Mouse (Mus musculus) hindbrain, embryonic 10.5 days (tissue): Measurements from ENCODE around the gene Gcsam. TPM values are rescaled to one million over a fixed set of nuclear protein-coding genes. Genes with fewer than 3 reads are reported as not detected.

Experiments
- DNase-seq: peaks from one replicate; pipeline ENCODE4 v3.0.0-alpha.2; 2017; ENCODE audit warnings: low spot score
- H3K27ac ChIP-seq: fragments of 300-500 bp; sonication (generic); 2 replicates; pipeline ENCODE4 v1.5.1; 2016; ENCODE audit warnings: mild to moderate bottlenecking, moderate library complexity
- H3K27me3 ChIP-seq: fragments of 300-500 bp; sonication (generic); 2 replicates; pipeline ENCODE4 v1.6.1; 2016; ENCODE audit warnings: mild to moderate bottlenecking; ENCODE audit not compliant: poor library complexity, insufficient read depth, severe bottlenecking
- H3K36me3 ChIP-seq: fragments of 300-500 bp; sonication (generic); 2 replicates; pipeline ENCODE4 v1.6.1; 2016; ENCODE audit warnings: mild to moderate bottlenecking, moderate library complexity
- H3K4me1 ChIP-seq: fragments of 300-500 bp; sonication (generic); replicated peaks from 2 replicates; pipeline ENCODE4 v1.6.1; 2016; ENCODE audit warnings: mild to moderate bottlenecking
- H3K4me3 ChIP-seq: fragments of 300-500 bp; sonication (generic); 2 replicates; pipeline ENCODE4 v1.5.1; 2016; ENCODE audit warnings: mild to moderate bottlenecking, moderate library complexity
- H3K9me3 ChIP-seq: fragments of 300-500 bp; sonication (generic); 2 replicates; pipeline ENCODE4 v1.6.1; 2016; ENCODE audit warnings: mild to moderate bottlenecking, moderate library complexity
- WGBS: fragments of 180-500 bp; shearing (Covaris S2); methylation state at CpG from one replicate; pipeline ENCODE4 v1.1.7; 2016; 5-methylcytosine and 5-hydroxymethylcytosine counted together
- polyA plus RNA-seq: library from polyadenylated mRNA; unstranded; fragments of >200 nt; fragmentation: Nextera tagmentation; extraction: Ambion mirVana; gene quantifications from 2 replicates; pipeline ENCODE4 v1.2.1, GENCODE M21; 2016

Gcsam gene
- polyA plus RNA-seq, 1 experiment from 2014 or later: 0.08 TPM

GRCm38 (mm10) chr16:45654465-45654864 lies 44.3 kb downstream of the Gcsam start:
- DNase-seq: no peak
- WGBS: 54% methylated on average over 9 of the region's 9 CpGs

DNA sequence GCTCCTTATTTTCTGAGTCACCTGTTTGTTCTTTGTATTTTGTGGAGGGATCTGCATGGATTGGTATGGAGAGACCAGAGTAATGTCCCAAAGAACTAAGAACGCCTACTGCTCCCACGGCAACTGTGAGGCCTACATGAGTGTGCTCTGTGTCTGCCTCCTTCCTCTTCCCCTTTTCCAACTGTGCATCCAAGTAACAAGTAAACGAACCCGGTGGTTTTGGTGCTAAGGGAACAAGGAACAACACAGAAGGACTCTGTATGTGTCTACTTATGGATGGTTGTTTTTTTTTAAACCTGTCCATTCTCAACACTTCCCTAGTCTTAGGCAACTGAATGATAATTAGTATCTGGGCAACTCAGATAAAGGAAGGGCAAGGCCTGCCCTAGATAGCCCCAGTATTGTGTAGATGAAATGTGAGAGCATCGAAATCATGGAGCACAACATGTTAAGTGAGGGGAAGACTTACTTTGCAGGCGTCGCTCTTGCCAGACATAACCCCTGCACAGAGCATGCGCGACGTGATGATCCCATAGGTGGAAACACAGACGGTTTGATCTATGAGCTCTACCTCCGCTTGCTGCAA lies 47.5 kb downstream of the Gcsam start:
- peaks cover 10% of the 10 kb centered on the region for H3K4me1 ChIP-seq
- no peaks in the 10 kb centered on the region for H3K36me3 ChIP-seq
- no peak for DNase-seq
- peaks cover 23% of the 10 kb centered on the region for H3K27me3 ChIP-seq
- no peaks in the 10 kb centered on the region for H3K9me3 ChIP-seq
- no peak overlapping the region for H3K27ac ChIP-seq
- WGBS: 93% methylated on average over 12 of the region's 12 CpGs
- no peak overlapping the region for H3K4me3 ChIP-seq

More at GRCm38 (mm10) chr16:45654465-45654864, 44.3 kb downstream of the Gcsam start:
- Histone ChIP-seq H3K36me3 (no peaks in the 10 kb centered on the region), H3K27me3 (peaks cover 26% of the 10 kb centered on the region), H3K27ac (no peak overlapping the region), H3K4me1 (peaks cover 10% of the 10 kb centered on the region), H3K4me3 (no peak overlapping the region; the same call in 1 of the 2 replicates), H3K9me3 (no peaks in the 10 kb centered on the region)

GRCm38 (mm10) chr16:45658248-45658647 lies 48.1 kb downstream of the Gcsam start:
- no peak for DNase-seq
- WGBS: 95% methylated on average over 1 of the region's 1 CpGs
- Histone ChIP-seq H3K36me3 (no peaks in the 10 kb centered on the region), H3K27me3 (peaks cover 17% of the 10 kb centered on the region), H3K27ac (no peak overlapping the region), H3K9me3 (no peaks in the 10 kb centered on the region), H3K4me3 (no peak overlapping the region), H3K4me1 (peaks cover 10% of the 10 kb centered on the region)

DNA sequence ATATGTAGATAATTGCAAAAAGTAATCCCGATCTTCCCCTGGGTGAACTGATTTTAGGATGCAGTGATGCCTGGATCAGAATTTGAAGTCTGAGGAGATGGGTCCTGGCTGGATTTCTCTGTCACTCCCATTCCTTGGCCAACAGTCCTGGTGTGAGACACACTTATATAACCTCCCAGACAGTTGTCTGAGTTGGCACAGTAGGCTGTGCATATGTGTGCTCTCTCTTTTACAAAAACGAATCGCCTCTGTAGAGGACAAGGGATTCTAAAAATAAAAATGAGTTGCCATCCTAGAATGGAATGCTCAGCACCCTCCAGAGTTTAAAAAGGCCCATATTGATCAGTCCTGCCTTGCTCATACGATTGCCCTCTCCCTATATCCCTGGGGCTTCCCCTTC lies 49.4 kb downstream of the Gcsam start:
- H3K36me3 ChIP-seq: no peaks in the 10 kb centered on the region
- DNase-seq: no peak
- H3K9me3 ChIP-seq: no peaks in the 10 kb centered on the region
- H3K4me3 ChIP-seq: no peak overlapping the region
- peaks cover 4% of the 10 kb centered on the region for H3K27me3 ChIP-seq
- no peaks in the 10 kb centered on the region for H3K4me1 ChIP-seq
- 90% methylated on average over 4 of the region's 4 CpGs for WGBS
- H3K27ac ChIP-seq: no peak overlapping the region

DNA sequence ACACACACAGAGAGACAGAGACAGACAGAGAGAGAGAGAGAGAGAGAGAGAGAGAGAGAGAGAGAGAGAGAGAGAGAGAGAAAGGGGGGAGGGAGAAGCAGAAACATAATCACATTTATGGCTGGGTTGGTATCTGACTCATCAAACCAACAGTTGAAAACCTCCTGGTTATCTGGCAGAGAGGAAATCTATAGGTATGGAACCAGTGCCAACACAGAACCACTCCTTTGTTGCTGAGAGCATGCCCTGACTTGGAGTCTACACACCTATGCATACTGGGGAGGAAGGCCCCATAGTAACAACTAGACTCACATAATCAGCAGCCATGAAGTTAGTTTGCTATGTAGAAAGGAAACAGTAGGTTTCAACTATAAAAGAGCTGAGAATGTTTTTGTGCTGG lies 52.2 kb downstream of the Gcsam start:
- H3K36me3 ChIP-seq: no peaks in the 10 kb centered on the region
- no peak for DNase-seq
- H3K4me3 ChIP-seq: no peak overlapping the region
- H3K27me3 ChIP-seq: no peaks in the 10 kb centered on the region
- H3K4me1 ChIP-seq: no peaks in the 10 kb centered on the region
- H3K9me3 ChIP-seq: no peaks in the 10 kb centered on the region
- no peak overlapping the region for H3K27ac ChIP-seq

DNA sequence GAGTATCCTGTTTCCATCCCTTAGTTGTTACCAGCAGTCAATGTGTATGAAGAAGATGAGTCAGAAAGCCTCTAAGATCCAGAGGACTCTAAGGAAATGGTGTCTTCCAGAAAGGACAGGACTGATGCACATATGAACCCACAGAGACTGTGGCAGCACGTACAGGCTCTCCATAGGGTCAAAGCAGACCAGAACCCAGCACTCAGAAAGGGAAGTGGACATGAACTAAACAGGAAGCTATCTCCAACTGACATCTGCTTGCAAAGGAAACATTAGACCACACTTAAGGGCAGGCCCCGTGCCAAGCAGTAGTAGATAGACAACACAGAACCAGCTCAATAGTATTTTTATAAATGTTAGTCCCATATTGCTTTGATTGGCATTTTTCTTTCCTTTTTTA lies 56.0 kb downstream of the Gcsam start:
- no peaks in the 10 kb centered on the region for H3K9me3 ChIP-seq
- H3K27me3 ChIP-seq: no peaks in the 10 kb centered on the region
- H3K36me3 ChIP-seq: no peaks in the 10 kb centered on the region
- DNase-seq: no peak
- H3K4me3 ChIP-seq: no peak overlapping the region
- 92% methylated on average over 2 of the region's 2 CpGs for WGBS
- H3K4me1 ChIP-seq: no peaks in the 10 kb centered on the region
- H3K27ac ChIP-seq: no peak overlapping the region

GRCm38 (mm10) chr16:45668178-45668577 lies 58.0 kb downstream of the Gcsam start:
- H3K4me1 ChIP-seq: no peaks in the 10 kb centered on the region

GRCm38 (mm10) chr16:45670005-45670404 lies 59.8 kb downstream of the Gcsam start:
- H3K36me3 ChIP-seq: no peaks in the 10 kb centered on the region
- no peaks in the 10 kb centered on the region for H3K4me1 ChIP-seq
- H3K9me3 ChIP-seq: no peaks in the 10 kb centered on the region
- no peaks in the 10 kb centered on the region for H3K27me3 ChIP-seq
- no peak overlapping the region for H3K27ac ChIP-seq
- 82% methylated on average over 4 of the region's 4 CpGs for WGBS
- no peak overlapping the region for H3K4me3 ChIP-seq
- DNase-seq: no peak

More at GRCm38 (mm10) chr16:45668178-45668577, 58.0 kb downstream of the Gcsam start:
- Histone ChIP-seq H3K9me3 (no peaks in the 10 kb centered on the region), H3K36me3 (no peaks in the 10 kb centered on the region), H3K27ac (no peak overlapping the region), H3K27me3 (no peaks in the 10 kb centered on the region), H3K4me3 (no peak overlapping the region)
- DNase-seq: no peak
- 71% methylated on average over 3 of the region's 3 CpGs for WGBS

Other genes with a start within 250 kb of the Gcsam start
- gene Cd200, start 201.3 kb upstream of the Gcsam start, polyA plus RNA-seq: 11.0 and 29.3 TPM in 2 replicates
- not detected in 2 replicates for gene Gm609, start 117.4 kb upstream of the Gcsam start, polyA plus RNA-seq
- gene Gm17783, start 78.3 kb upstream of the Gcsam start, polyA plus RNA-seq: not detected in 2 replicates
- not detected in 2 replicates for gene Slc9c1, start 75.1 kb upstream of the Gcsam start, polyA plus RNA-seq
- gene BC016579, start 43.7 kb downstream of the Gcsam start, polyA plus RNA-seq: not detected in 2 replicates
- gene Tmprss7, start 83.3 kb downstream of the Gcsam start, polyA plus RNA-seq: 0.29 and 0.31 TPM in 2 replicates
- gene Tagln3, start 114.2 kb downstream of the Gcsam start, polyA plus RNA-seq: 193 and 362 TPM in 2 replicates
- gene Abhd10, start 132.6 kb downstream of the Gcsam start, polyA plus RNA-seq: 42.2 and 46.3 TPM in 2 replicates